Mouse (Mus musculus) frontal cortex, postnatal 25 days (tissue): ENCODE measurements around the gene Tnks2.
A peak's percentile ranks its signal among the peaks of the same experiment; 100 is the strongest.
"Not testable (repeated sequence)": the region's sequence is repeated elsewhere in the genome, so short reads cannot be mapped to it uniquely, and the experiment has no call there.

Experiments used
- DNase-seq, 2 experiments: peaks; one replicate each; pipeline ENCODE4 v3.0.0; 2022; ENCODE audit warnings: low spot score in 2 of 2

The Tnks2 gene

GRCm38 (mm10) chr19:36833788-36834531 lies at the start of gene Tnks2:
TSS of gene Tnks2 (plus strand) at chr19:36834232.
- peak; percentile 89 to 94 for DNase-seq

- no peak for DNase-seq
Observed at GRCm38 (mm10) chr19:36789873-36790733, 43.9 kb upstream of the Tnks2 start.

GRCm38 (mm10) chr19:36792589-36792988 lies 41.4 kb upstream of the Tnks2 start:
- DNase-seq = no peak

- no peak for DNase-seq
Observed at GRCm38 (mm10) chr19:36793450-36793849, 40.6 kb upstream of the Tnks2 start.

GRCm38 (mm10) chr19:36794008-36794407 lies 40.0 kb upstream of the Tnks2 start:
- no peak for DNase-seq

GRCm38 (mm10) chr19:36795277-36795676 lies 38.8 kb upstream of the Tnks2 start:
- DNase-seq = no peak

- DNase-seq = no peak
Observed at GRCm38 (mm10) chr19:36796931-36797330, 37.1 kb upstream of the Tnks2 start.

- no peak for DNase-seq
Observed at GRCm38 (mm10) chr19:36800288-36800687, 33.7 kb upstream of the Tnks2 start.

GRCm38 (mm10) chr19:36801856-36802641 lies 32.0 kb upstream of the Tnks2 start:
- DNase-seq = no peak

GRCm38 (mm10) chr19:36803403-36803802 lies 30.6 kb upstream of the Tnks2 start:
- DNase-seq = no peak

GRCm38 (mm10) chr19:36806842-36807241 lies 27.2 kb upstream of the Tnks2 start:
- DNase-seq = no peak

- no peak for DNase-seq
Observed at GRCm38 (mm10) chr19:36808426-36809105, 25.5 kb upstream of the Tnks2 start.

GRCm38 (mm10) chr19:36809476-36810168 lies 24.4 kb upstream of the Tnks2 start:
- no peak for DNase-seq

- DNase-seq = no peak
Observed at GRCm38 (mm10) chr19:36812011-36812410, 22.0 kb upstream of the Tnks2 start.

- DNase-seq = peak in 1 of 2 experiments; percentile 14
Observed at GRCm38 (mm10) chr19:36815396-36816271, 18.4 kb upstream of the Tnks2 start.

GRCm38 (mm10) chr19:36818141-36818885 lies 15.7 kb upstream of the Tnks2 start:
- no peak for DNase-seq

- no peak for DNase-seq
Observed at GRCm38 (mm10) chr19:36819199-36819598, 14.8 kb upstream of the Tnks2 start.

- DNase-seq = no peak
Observed at GRCm38 (mm10) chr19:36820469-36820868, 13.6 kb upstream of the Tnks2 start.

GRCm38 (mm10) chr19:36821301-36821700 lies 12.7 kb upstream of the Tnks2 start:
- not testable (repeated sequence) for DNase-seq
